Mouse (Mus musculus) small intestine, adult 2 months (tissue): ENCODE measurements at regions not wholly inside any gene's neighbourhood (a gene's known extent, or its start where the extent isn't known, plus 50 kb on each side); places are given as distances from the start of the nearest gene placed in this dataset.

Experiments
- H3K27ac ChIP-seq: fragments of 200-500 bp; 2 replicates; pipeline ENCODE4 v1.5.1; 2012; ENCODE audit warnings: low read depth, low read length, control low read depth, inconsistent platforms; ENCODE audit not compliant: insufficient read depth
- H3K27me3 ChIP-seq: fragments of 200-500 bp; 2 replicates; pipeline ENCODE4 v1.6.1; 2012; ENCODE audit warnings: mild to moderate bottlenecking, moderate library complexity, low read length, inconsistent platforms; ENCODE audit not compliant: control insufficient read depth, insufficient read depth
- H3K36me3 ChIP-seq: fragments of 200-500 bp; 2 replicates; pipeline ENCODE4 v1.6.1; 2012; ENCODE audit warnings: mild to moderate bottlenecking, low read length, control low read depth, inconsistent platforms; ENCODE audit not compliant: control insufficient read depth, insufficient read depth
- H3K4me1 ChIP-seq: fragments of 200-500 bp; 2 replicates; pipeline ENCODE4 v1.6.1; 2012; ENCODE audit warnings: low read length, inconsistent platforms, mixed read lengths; ENCODE audit not compliant: control insufficient read depth, insufficient read depth, insufficient read length
- H3K4me3 ChIP-seq: fragments of 200-500 bp; 2 replicates; pipeline ENCODE4 v1.5.1; 2012; ENCODE audit warnings: low read depth, mild to moderate bottlenecking, control low read depth, inconsistent platforms, low read length, moderate library complexity
- CTCF ChIP-seq: fragments of 200-500 bp; IDR thresholded peaks from 2 replicates; pipeline ENCODE4 v1.5.1; 2012; ENCODE audit warnings: low read depth, mild to moderate bottlenecking, control low read depth, inconsistent platforms, low read length, moderate library complexity, mixed read lengths; ENCODE audit not compliant: insufficient replicate concordance, insufficient read length; ENCODE audit errors: extremely low read depth
- POLR2A ChIP-seq: fragments of 200-500 bp; IDR thresholded peaks from 2 replicates; pipeline ENCODE4 v1.6.1; 2012; ENCODE audit warnings: low read depth, mild to moderate bottlenecking, control low read depth, inconsistent platforms, low read length, moderate library complexity
- WGBS: fragments of 180-500 bp; shearing (Covaris S2); methylation state at CpG from one replicate; pipeline ENCODE4 v1.1.7; 2018; 5-methylcytosine and 5-hydroxymethylcytosine counted together

- H3K4me3 ChIP-seq: no peak overlapping the region
- WGBS: 89% methylated on average over 1 of the region's 1 CpGs
- H3K4me1 ChIP-seq: no peaks in the 10 kb centered on the region
- TF ChIP-seq CTCF (no peak), POLR2A (no peak)
- no peaks in the 10 kb centered on the region for H3K27me3 ChIP-seq
- H3K27ac ChIP-seq: no peak overlapping the region
- H3K36me3 ChIP-seq: no peaks in the 10 kb centered on the region
Observed at GRCm38 (mm10) chr2:179099783-179100182, 342.4 kb upstream of the Cdh4 start.

DNA sequence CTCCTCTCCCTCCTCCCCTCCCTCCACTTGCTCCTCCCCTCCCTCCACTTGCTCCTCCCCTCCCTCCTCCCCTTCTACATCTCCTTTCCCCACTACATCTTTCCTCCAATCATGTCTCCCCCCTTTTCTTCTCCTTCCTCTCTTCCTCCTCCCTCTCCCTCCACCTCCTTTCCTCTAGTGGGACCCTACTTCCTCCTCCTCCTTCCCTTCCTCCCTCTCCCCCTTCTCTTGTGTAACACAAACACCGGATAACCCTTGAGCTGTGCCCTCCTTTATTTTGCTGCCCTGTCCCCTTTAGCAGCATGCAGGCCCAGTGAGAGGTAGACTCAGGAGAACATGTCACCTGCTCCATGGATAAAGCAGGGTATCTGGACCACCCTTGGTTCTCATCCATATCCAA lies 339.1 kb upstream of the Cdh4 start:
- no peaks in the 10 kb centered on the region for H3K4me1 ChIP-seq
- H3K27me3 ChIP-seq: no peaks in the 10 kb centered on the region
- H3K4me3 ChIP-seq: no peak overlapping the region
- no peak overlapping the region for H3K27ac ChIP-seq
- no peak for TF ChIP-seq POLR2A
- 48% methylated on average over 1 of the region's 1 CpGs for WGBS
- H3K36me3 ChIP-seq: no peaks in the 10 kb centered on the region

GRCm38 (mm10) chr2:179112951-179113350 lies 329.3 kb upstream of the Cdh4 start:
- 46% methylated on average over 5 of the region's 5 CpGs for WGBS
- Histone ChIP-seq H3K27me3 (no peaks in the 10 kb centered on the region), H3K4me1 (no peaks in the 10 kb centered on the region), H3K36me3 (no peaks in the 10 kb centered on the region), H3K4me3 (no peak overlapping the region), H3K27ac (no peak overlapping the region)
- TF ChIP-seq CTCF: no peak
- no peak for TF ChIP-seq POLR2A

- 45% methylated on average over 3 of the region's 3 CpGs for WGBS
- TF ChIP-seq CTCF (no peak), POLR2A (no peak)
- H3K27ac ChIP-seq: no peak overlapping the region
- no peaks in the 10 kb centered on the region for H3K27me3 ChIP-seq
- H3K4me3 ChIP-seq: no peak overlapping the region
- no peaks in the 10 kb centered on the region for H3K4me1 ChIP-seq
- no peaks in the 10 kb centered on the region for H3K36me3 ChIP-seq
Observed at GRCm38 (mm10) chr2:179128018-179128417, 314.2 kb upstream of the Cdh4 start.

DNA sequence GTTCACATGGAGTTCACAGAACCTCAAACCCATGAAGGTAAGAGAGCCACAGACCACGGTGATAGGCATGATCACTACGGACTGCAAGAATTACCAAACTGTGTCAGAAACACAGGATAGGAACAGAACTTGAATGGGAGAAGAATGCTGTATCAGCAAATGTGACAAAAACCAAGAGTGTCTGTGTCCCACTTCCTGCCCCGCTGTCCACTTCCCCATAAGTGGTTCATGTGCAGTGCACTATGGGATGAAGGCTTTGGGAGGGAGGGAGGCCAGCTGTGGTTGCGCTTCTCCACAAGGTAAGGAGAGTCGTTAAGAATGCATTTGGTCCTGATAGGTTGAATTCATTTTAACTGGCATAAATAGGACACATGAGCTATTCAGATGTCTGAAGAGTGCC lies 313.8 kb upstream of the Cdh4 start:
- H3K36me3 ChIP-seq: no peaks in the 10 kb centered on the region
- no peak overlapping the region for H3K4me3 ChIP-seq
- 75% methylated on average over 5 of the region's 5 CpGs for WGBS
- H3K4me1 ChIP-seq: no peaks in the 10 kb centered on the region
- TF ChIP-seq CTCF (no peak), POLR2A (no peak)
- H3K27ac ChIP-seq: no peak overlapping the region
- H3K27me3 ChIP-seq: no peaks in the 10 kb centered on the region

- Histone ChIP-seq H3K4me3 (no peak overlapping the region), H3K27ac (no peak overlapping the region), H3K27me3 (no peaks in the 10 kb centered on the region), H3K4me1 (no peaks in the 10 kb centered on the region), H3K36me3 (no peaks in the 10 kb centered on the region)
- TF ChIP-seq CTCF (no peak), POLR2A (no peak)
- 63% methylated on average over 5 of the region's 5 CpGs for WGBS
Observed at GRCm38 (mm10) chr2:179131004-179131403, 311.2 kb upstream of the Cdh4 start.

- Histone ChIP-seq H3K27me3 (no peaks in the 10 kb centered on the region), H3K36me3 (no peaks in the 10 kb centered on the region), H3K4me3 (no peak overlapping the region), H3K27ac (no peak overlapping the region), H3K4me1 (no peaks in the 10 kb centered on the region)
- 77% methylated on average over 8 of the region's 8 CpGs for WGBS
- TF ChIP-seq CTCF (no peak), POLR2A (no peak)
Observed at GRCm38 (mm10) chr2:179142313-179142712, 299.9 kb upstream of the Cdh4 start.

GRCm38 (mm10) chr2:179145726-179146125 lies 296.5 kb upstream of the Cdh4 start:
- H3K27me3 ChIP-seq: no peaks in the 10 kb centered on the region
- 30% methylated on average over 2 of the region's 2 CpGs for WGBS

More at GRCm38 (mm10) chr2:179145726-179146125, 296.5 kb upstream of the Cdh4 start:
- Histone ChIP-seq H3K4me1 (no peaks in the 10 kb centered on the region; the same call in 1 of the 2 replicates), H3K36me3 (no peaks in the 10 kb centered on the region), H3K27ac (no peak overlapping the region), H3K4me3 (no peak overlapping the region)
- TF ChIP-seq CTCF (no peak), POLR2A (no peak)
